7 mouse cellular contexts compared by ENCODE assay signal in the genomic region with DNA sequence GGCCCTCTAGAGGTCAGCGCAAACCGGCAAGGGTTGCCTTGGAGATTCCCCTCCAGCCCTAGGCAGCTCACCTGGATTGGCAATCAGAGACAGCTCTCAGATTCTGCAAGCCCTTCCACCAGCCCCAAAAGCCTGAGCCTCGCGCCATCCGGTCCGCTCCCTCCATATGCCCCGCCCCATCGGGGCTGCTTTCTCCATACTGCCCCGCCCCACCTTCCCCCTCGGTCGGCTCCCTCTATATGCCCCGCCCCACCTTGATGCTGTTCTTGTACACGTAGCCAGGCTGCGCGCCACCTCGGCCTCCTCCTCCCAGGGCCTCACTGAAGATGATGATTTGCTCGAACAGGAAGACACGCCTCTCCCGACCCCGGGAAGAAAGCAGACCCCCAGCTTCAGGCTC. TPM values are rescaled to one million over a fixed set of nuclear protein-coding genes. Genes with fewer than 3 reads are reported as not detected.
DNase-seq lines count a peak whose midpoint lies in the region; ATAC-seq and TF ChIP-seq lines count a peak whose summit lies in the region.

No protein-coding gene starts in this region.

- no peaks in the 10 kb centered on the region for H3K36me3 ChIP-seq in forebrain, postnatal 0 days (ENCODE audit: insufficient read depth)
- no peaks in the 10 kb centered on the region for H3K36me3 ChIP-seq in liver, embryonic 15.5 days (replicated peaks)

- 0 out of 2 replicates have a peak overlapping the region, but pooled peaks have one; percentile 18 for H3K9ac ChIP-seq in forebrain, postnatal 0 days
- no peak overlapping the region for H3K9ac ChIP-seq in liver, embryonic 15.5 days

- ATAC-seq in forebrain, postnatal 0 days, result no peak
- peak; percentile 20; the same call in 1 of the 2 replicates for ATAC-seq in liver, embryonic 15.5 days (ENCODE audit: insufficient read depth)

- peaks cover 14% of the 10 kb centered on the region for H3K27me3 ChIP-seq in forebrain, postnatal 0 days (ENCODE audit: insufficient read depth, low read length)
- H3K27me3 ChIP-seq in liver, embryonic 15.5 days, result peaks cover 88% of the 10 kb centered on the region

- no peak overlapping the region for H3K27ac ChIP-seq in forebrain, postnatal 0 days (ENCODE audit: low read depth, low read length)
- no peak overlapping the region for H3K27ac ChIP-seq in liver, embryonic 15.5 days (replicated peaks)

- TF ChIP-seq CTCF in forebrain, postnatal 0 days (IDR thresholded peaks at IDR 0.05; ENCODE audit: low read depth), result no peak

- no peak overlapping the region for H3K4me3 ChIP-seq in forebrain, postnatal 0 days (ENCODE audit: low read depth, low read length)
- 0 out of 2 replicates have a peak overlapping the region, but pooled peaks have one; percentile 5 for H3K4me3 ChIP-seq in liver, embryonic 15.5 days (replicated peaks)

- intact Hi-C loops in left cerebral cortex, postnatal 25 days (cut with DNase I), result no loop called here

- DNase-seq in urinary bladder, postnatal 14 days (ENCODE audit: low spot score), result peak; percentile 4
- no peak for DNase-seq in urinary bladder, postnatal 10 days (ENCODE audit: low spot score)
- no peak for DNase-seq in forebrain, postnatal 0 days
- no peak for DNase-seq in thymus, postnatal 25 days
- no peak for DNase-seq in left cerebral cortex, postnatal 25 days (ENCODE audit: low spot score in 2 of 2)
- no peak for DNase-seq in c-Kit-positive CD71-positive TER-119-positive erythroid progenitor cells, embryonic 14.5 days (ENCODE audit: low spot score)

- WGBS in forebrain, postnatal 0 days, result 17% methylated on average over 20 of the region's 20 CpGs
- WGBS in liver, embryonic 15.5 days (ENCODE audit: insufficient replicate concordance), result 16% methylated on average over 20 of the region's 20 CpGs

- no peaks in the 10 kb centered on the region for H3K9me3 ChIP-seq in forebrain, postnatal 0 days (ENCODE audit: low read length)
- H3K9me3 ChIP-seq in liver, embryonic 15.5 days (replicated peaks), result no peaks in the 10 kb centered on the region

- H3K4me1 ChIP-seq in forebrain, postnatal 0 days (ENCODE audit: insufficient read depth), result peaks cover 7% of the 10 kb centered on the region; the same call in 1 of the 2 replicates
- H3K4me1 ChIP-seq in liver, embryonic 15.5 days (replicated peaks), result peaks cover 61% of the 10 kb centered on the region

- H3K4me2 ChIP-seq in forebrain, postnatal 0 days (ENCODE audit: low read depth), result peak overlapping the region; percentile 23
- H3K4me2 ChIP-seq in liver, embryonic 15.5 days, result peak overlapping the region; percentile 44

RNA-seq across cellular contexts. Expression of a gene that starts 3.3 kb away (rescaled TPM):
- 0.10 TPM in 1 of 2 replicates, not detected in the other for total RNA-seq in forebrain, postnatal 0 days (2014; rRNA removed)
- 0.80 and 1.1 TPM in 2 replicates for polyA plus RNA-seq in forebrain, postnatal 0 days (2015; fragmentation: Nextera tagmentation; extraction: Ambion mirVana)
- polyA plus RNA-seq in liver, embryonic 15.5 days (2015; fragmentation: Nextera tagmentation; extraction: Ambion mirVana), result 2.1 and 3.2 TPM in 2 replicates
- 1 to 10 TPM; 2.4 to 4.1 TPM for total RNA-seq in left cerebral cortex, postnatal 25 days (2021)

RNA-seq across cellular contexts. Expression of a gene that starts 6.1 kb away (rescaled TPM):
- 45.4 and 61.3 TPM in 2 replicates for total RNA-seq in forebrain, postnatal 0 days (2014; rRNA removed)
- 14.8 and 16.9 TPM in 2 replicates for polyA plus RNA-seq in forebrain, postnatal 0 days (2015; fragmentation: Nextera tagmentation; extraction: Ambion mirVana)
- 5.4 and 5.8 TPM in 2 replicates for polyA plus RNA-seq in liver, embryonic 15.5 days (2015; fragmentation: Nextera tagmentation; extraction: Ambion mirVana)
- 100 to 1,000 TPM; 142 to 156 TPM for total RNA-seq in left cerebral cortex, postnatal 25 days (2021)

RNA-seq across cellular contexts. Expression of a gene that starts 11.8 kb away (rescaled TPM):
- total RNA-seq in forebrain, postnatal 0 days (2014; rRNA removed), result 198 and 245 TPM in 2 replicates
- polyA plus RNA-seq in forebrain, postnatal 0 days (2015; fragmentation: Nextera tagmentation; extraction: Ambion mirVana), result 175 and 178 TPM in 2 replicates
- polyA plus RNA-seq in liver, embryonic 15.5 days (2015; fragmentation: Nextera tagmentation; extraction: Ambion mirVana), result 16.7 and 16.9 TPM in 2 replicates
- 100 to 1,000 TPM; 210 TPM for total RNA-seq in left cerebral cortex, postnatal 25 days (2021)

RNA-seq across cellular contexts. Expression of a gene that starts 18.7 kb away (rescaled TPM):
- 87.9 and 94.4 TPM in 2 replicates for total RNA-seq in forebrain, postnatal 0 days (2014; rRNA removed)
- polyA plus RNA-seq in forebrain, postnatal 0 days (2015; fragmentation: Nextera tagmentation; extraction: Ambion mirVana), result 87.3 and 87.8 TPM in 2 replicates
- polyA plus RNA-seq in liver, embryonic 15.5 days (2015; fragmentation: Nextera tagmentation; extraction: Ambion mirVana), result 19.3 and 21.0 TPM in 2 replicates
- total RNA-seq in left cerebral cortex, postnatal 25 days (2021), result 100 to 1,000 TPM; 111 to 116 TPM

RNA-seq across cellular contexts. Expression of a gene that starts 27.6 kb away (rescaled TPM):
- 21.5 and 23.3 TPM in 2 replicates for total RNA-seq in forebrain, postnatal 0 days (2014; rRNA removed)
- polyA plus RNA-seq in forebrain, postnatal 0 days (2015; fragmentation: Nextera tagmentation; extraction: Ambion mirVana), result 17.8 and 20.1 TPM in 2 replicates
- 41.9 and 45.1 TPM in 2 replicates for polyA plus RNA-seq in liver, embryonic 15.5 days (2015; fragmentation: Nextera tagmentation; extraction: Ambion mirVana)
- 10 to 100 TPM; 95.2 to 95.6 TPM for total RNA-seq in left cerebral cortex, postnatal 25 days (2021)
